Mouse (Mus musculus) heart, embryonic 13.5 days (tissue): ENCODE data around the gene Zfp704. TPM values are rescaled to one million over a fixed set of nuclear protein-coding genes. Genes with fewer than 3 reads are reported as not detected.
A peak's percentile ranks its signal among the peaks of the same experiment; 100 is the strongest.

ENCODE experiments used
- ATAC-seq: fragments of 200-750 bp; cut with Nextera tagmentation; 2 replicates; pipeline ENCODE4 v1.8.0; 2017; ENCODE audit warnings: moderate TSS enrichment; ENCODE audit not compliant: insufficient number of reproducible peaks, low FRiP score, low TSS enrichment; ENCODE audit errors: extremely low read depth
- H3K27ac ChIP-seq: fragments of 300-500 bp; sonication (generic); replicated peaks from 2 replicates; pipeline ENCODE4 v1.5.1; 2015; ENCODE audit warnings: moderate library complexity, mild to moderate bottlenecking, inconsistent platforms
- H3K27me3 ChIP-seq: fragments of 300-500 bp; sonication (generic); replicated peaks from 2 replicates; pipeline ENCODE4 v1.6.1; 2015; ENCODE audit warnings: mild to moderate bottlenecking, inconsistent platforms
- H3K36me3 ChIP-seq: fragments of 300-500 bp; sonication (generic); 2 replicates; pipeline ENCODE4 v1.6.1; 2015; ENCODE audit warnings: mild to moderate bottlenecking, inconsistent platforms
- H3K4me1 ChIP-seq: fragments of 300-500 bp; sonication (generic); 2 replicates; pipeline ENCODE4 v1.6.1; 2015; ENCODE audit warnings: inconsistent platforms
- H3K4me2 ChIP-seq: fragments of 300-500 bp; sonication (generic); 2 replicates; pipeline ENCODE4 v1.6.1; 2015; ENCODE audit warnings: inconsistent platforms, mild to moderate bottlenecking, moderate library complexity
- H3K4me3 ChIP-seq: fragments of 300-500 bp; sonication (generic); 2 replicates; pipeline ENCODE4 v1.5.1; 2015; ENCODE audit warnings: moderate library complexity, mild to moderate bottlenecking, inconsistent platforms
- H3K9ac ChIP-seq: fragments of 300-500 bp; sonication (generic); 2 replicates; pipeline ENCODE4 v1.6.1; 2015; ENCODE audit warnings: inconsistent platforms, mild to moderate bottlenecking, moderate library complexity
- H3K9me3 ChIP-seq: fragments of 300-500 bp; sonication (generic); 2 replicates; pipeline ENCODE4 v1.6.1; 2016; ENCODE audit warnings: inconsistent platforms
- WGBS: fragments of 180-500 bp; shearing (Covaris S2); methylation state at CpG from one replicate; pipeline ENCODE4 v1.1.7; 2015; ENCODE audit warnings: mixed read lengths; 5-methylcytosine and 5-hydroxymethylcytosine counted together
- polyA plus RNA-seq: library from polyadenylated mRNA; unstranded; fragments of >200 nt; fragmentation: Nextera tagmentation; extraction: Ambion mirVana; gene quantifications from 2 replicates; pipeline ENCODE4 v1.2.1, GENCODE M21; 2015

Zfp704 gene
- polyA plus RNA-seq, 1 experiment from 2014 or later, result 6.5 TPM

- Histone ChIP-seq H3K9me3 (no peaks in the 10 kb centered on the region), H3K27ac (no peak overlapping the region), H3K9ac (no peak overlapping the region), H3K27me3 (no peaks in the 10 kb centered on the region), H3K4me1 (peaks cover 6% of the 10 kb centered on the region; the same call in 1 of the 2 replicates), H3K4me3 (no peak overlapping the region), H3K36me3 (peaks cover 5% of the 10 kb centered on the region; the same call in 1 of the 2 replicates), H3K4me2 (no peak overlapping the region)
- ATAC-seq, result no peak
- 71% methylated on average over 9 of the region's 9 CpGs for WGBS
These were observed 79.6 kb downstream of the Zfp704 start for GRCm38 (mm10) chr3:9530097-9530780.

DNA sequence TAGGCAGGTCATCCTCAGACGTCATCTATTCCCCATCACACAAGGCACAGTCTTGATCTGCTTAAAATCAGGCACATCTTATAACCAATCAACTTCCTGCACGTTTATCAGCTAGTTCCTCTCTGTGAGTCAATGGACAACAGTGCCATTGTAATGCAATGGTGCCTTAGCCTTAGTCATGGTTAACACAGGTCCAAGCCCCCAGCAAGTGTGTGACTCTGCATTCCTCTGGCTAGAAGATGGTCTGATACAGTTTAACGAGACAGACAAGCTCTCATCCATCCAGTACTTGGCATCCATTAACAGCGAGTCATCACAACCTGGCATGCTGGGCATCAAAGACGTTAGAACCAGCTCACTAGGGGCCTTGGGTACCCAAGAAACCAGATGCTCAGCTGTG, 85.5 kb downstream of the Zfp704 start:
- Histone ChIP-seq H3K4me1 (peaks cover 55% of the 10 kb centered on the region), H3K27ac (no peak overlapping the region), H3K4me3 (no peak overlapping the region), H3K9ac (no peak overlapping the region), H3K27me3 (no peaks in the 10 kb centered on the region), H3K9me3 (no peaks in the 10 kb centered on the region), H3K4me2 (no peak overlapping the region), H3K36me3 (no peaks in the 10 kb centered on the region)
- 63% methylated on average over 5 of the region's 5 CpGs for WGBS
- no peak for ATAC-seq

GRCm38 (mm10) chr3:9523081-9523932, 86.6 kb downstream of the Zfp704 start:
- Histone ChIP-seq H3K4me3 (no peak overlapping the region), H3K9ac (peak overlapping the region; percentile 9; the same call in 1 of the 2 replicates), H3K27me3 (no peaks in the 10 kb centered on the region), H3K27ac (peak overlapping the region; percentile 65), H3K36me3 (no peaks in the 10 kb centered on the region), H3K4me1 (peaks cover 63% of the 10 kb centered on the region), H3K4me2 (0 out of 2 replicates have a peak overlapping the region, but pooled peaks have one; percentile 1), H3K9me3 (no peaks in the 10 kb centered on the region)
- WGBS, result 61% methylated on average over 18 of the region's 18 CpGs
- no peak for ATAC-seq

DNA sequence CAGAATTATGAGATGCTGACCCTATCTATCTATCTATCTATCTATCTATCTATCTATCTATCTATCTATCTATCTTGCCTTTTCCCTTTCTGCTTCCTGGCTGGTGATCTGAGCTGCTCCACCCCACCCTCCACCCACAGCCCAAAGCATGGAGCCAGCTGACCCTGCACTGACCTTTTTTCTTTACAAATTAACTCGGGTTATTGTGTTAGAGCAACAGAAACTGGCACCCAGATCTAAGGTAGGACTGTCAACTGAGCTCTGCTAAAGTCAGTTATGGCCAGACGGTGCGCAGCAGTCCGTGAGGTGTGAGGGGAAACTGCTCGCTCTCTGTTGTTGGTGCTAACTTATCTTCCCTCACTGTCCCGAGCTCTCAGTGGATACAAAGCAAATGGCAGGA, 87.9 kb downstream of the Zfp704 start:
- H3K4me3 ChIP-seq, result no peak overlapping the region
- 48% methylated on average over 6 of the region's 6 CpGs for WGBS
- H3K9me3 ChIP-seq, result no peaks in the 10 kb centered on the region
- H3K27me3 ChIP-seq, result no peaks in the 10 kb centered on the region
- no peak overlapping the region for H3K9ac ChIP-seq
- ATAC-seq, result no peak
- H3K27ac ChIP-seq, result no peak overlapping the region
- no peaks in the 10 kb centered on the region for H3K36me3 ChIP-seq
- H3K4me1 ChIP-seq, result peaks cover 76% of the 10 kb centered on the region
- no peak overlapping the region for H3K4me2 ChIP-seq

GRCm38 (mm10) chr3:9520728-9521054, 89.2 kb downstream of the Zfp704 start:
- H3K9ac ChIP-seq, result peak overlapping the region; percentile 66; the same call in 1 of the 2 replicates

DNA sequence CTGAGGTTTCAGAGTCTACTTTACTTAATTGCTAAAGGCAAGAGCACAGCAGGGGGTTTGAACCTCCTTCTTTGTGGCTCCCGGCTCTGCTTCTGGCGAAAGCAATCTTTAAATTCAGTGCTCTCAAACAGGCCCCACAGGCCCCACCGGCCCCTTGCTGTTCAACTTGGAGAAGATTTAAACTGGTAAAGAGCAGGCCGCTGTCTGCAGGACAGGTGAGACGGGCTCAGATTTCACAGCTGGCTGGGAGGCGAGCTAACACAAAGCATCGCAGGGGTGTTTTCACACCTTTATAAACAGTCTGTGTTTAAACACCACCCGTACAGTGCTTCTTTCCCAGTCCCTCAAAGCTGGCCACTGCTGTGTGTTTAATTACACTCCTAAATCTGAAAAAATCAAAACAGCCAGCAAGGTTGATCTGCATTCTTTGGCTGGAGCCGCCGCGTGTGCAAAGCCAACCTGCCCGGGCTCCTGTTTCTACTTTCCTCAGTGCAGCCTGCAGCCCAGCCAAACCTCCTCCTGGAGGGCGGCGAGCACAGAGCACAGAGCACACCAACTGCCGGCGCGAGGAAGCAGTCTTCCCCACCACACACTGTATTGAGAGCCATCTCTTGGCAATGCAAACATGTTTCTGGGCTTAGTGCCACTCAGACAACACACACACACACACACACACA, 89.7 kb downstream of the Zfp704 start:
- peak overlapping the region; percentile 58 for H3K4me2 ChIP-seq
- 16% methylated on average over 17 of the region's 17 CpGs for WGBS
- peak overlapping the region; percentile 66 for H3K9ac ChIP-seq
- peak overlapping the region; percentile 75 for H3K27ac ChIP-seq
- no peaks in the 10 kb centered on the region for H3K9me3 ChIP-seq
- peaks cover 81% of the 10 kb centered on the region for H3K4me1 ChIP-seq
- no peaks in the 10 kb centered on the region for H3K27me3 ChIP-seq
- no peaks in the 10 kb centered on the region for H3K36me3 ChIP-seq
- peak; percentile 65; the same call in 1 of the 2 replicates for ATAC-seq
- 0 out of 2 replicates have a peak overlapping the region, but pooled peaks have one; percentile 2 for H3K4me3 ChIP-seq

More at GRCm38 (mm10) chr3:9520728-9521054, 89.2 kb downstream of the Zfp704 start:
- 46% methylated on average over 7 of the region's 7 CpGs for WGBS
- Histone ChIP-seq H3K36me3 (no peaks in the 10 kb centered on the region), H3K27me3 (no peaks in the 10 kb centered on the region), H3K4me1 (peaks cover 76% of the 10 kb centered on the region), H3K9me3 (no peaks in the 10 kb centered on the region), H3K4me3 (no peak overlapping the region), H3K4me2 (peak overlapping the region; percentile 58), H3K27ac (peak overlapping the region; percentile 75)
- ATAC-seq, result no peak

DNA sequence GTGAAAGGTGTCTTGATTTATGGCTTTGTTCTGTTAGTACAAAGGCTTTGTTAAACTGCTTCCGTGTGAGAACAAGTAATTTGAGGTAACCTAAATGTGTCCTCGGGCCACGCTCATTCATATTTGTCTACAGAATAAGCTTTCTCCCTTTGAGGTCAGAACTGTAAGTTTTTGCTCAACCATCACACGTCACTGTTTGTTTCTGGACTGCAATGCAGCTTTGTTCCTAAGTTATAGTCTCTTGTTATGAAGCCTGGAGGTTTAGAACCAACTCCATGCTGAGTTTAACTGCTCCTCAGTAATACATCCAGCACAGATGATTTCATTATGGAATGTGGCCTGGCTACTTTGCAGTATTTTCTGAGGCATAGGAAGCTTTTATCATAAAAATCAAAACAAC, 90.4 kb downstream of the Zfp704 start:
- Histone ChIP-seq H3K4me2 (no peak overlapping the region), H3K9ac (peak overlapping the region; percentile 66; the same call in 1 of the 2 replicates), H3K36me3 (no peaks in the 10 kb centered on the region), H3K27me3 (no peaks in the 10 kb centered on the region), H3K4me1 (peaks cover 82% of the 10 kb centered on the region), H3K9me3 (no peaks in the 10 kb centered on the region), H3K27ac (peak overlapping the region; percentile 75), H3K4me3 (no peak overlapping the region)
- ATAC-seq, result no peak
- 73% methylated on average over 4 of the region's 4 CpGs for WGBS

- WGBS, result 89% methylated on average over 7 of the region's 7 CpGs
- ATAC-seq, result no peak
These were observed 90.9 kb downstream of the Zfp704 start for GRCm38 (mm10) chr3:9518936-9519335.

DNA sequence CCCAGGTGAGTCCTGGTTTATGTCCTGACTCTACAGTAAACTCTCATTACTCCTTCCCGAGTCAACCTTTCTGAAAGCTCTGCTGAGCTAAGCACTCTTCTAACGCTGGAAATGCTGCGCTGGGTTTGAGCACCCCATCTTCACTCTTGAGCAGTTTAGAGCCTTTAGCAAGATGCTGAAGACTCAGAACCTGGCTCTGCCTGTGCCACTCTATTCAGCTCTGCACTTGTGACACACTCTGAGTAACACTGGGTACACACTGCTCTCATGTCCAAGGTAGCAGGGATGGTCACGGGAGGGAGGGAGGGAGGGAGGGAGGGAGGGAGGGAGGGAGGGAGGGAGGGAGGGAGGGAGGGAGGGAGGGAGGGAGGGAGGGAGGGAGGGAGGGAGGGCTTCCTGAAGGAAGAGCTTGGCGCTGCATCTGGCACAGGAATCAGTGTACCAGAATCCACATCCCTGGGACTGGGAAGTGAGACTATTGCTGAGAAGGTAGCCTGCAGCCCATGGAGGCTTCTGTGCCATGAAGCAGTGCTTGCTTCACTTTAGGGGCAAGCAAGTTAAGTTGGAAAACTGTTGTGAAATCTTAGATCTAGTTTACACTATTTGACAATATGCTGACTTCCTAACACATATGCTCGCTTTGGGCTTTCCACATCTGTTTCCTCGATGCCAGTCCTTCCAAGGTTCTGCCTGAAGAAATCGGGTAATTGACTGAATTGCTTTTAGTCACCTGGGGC, 93.6 kb downstream of the Zfp704 start:
- Histone ChIP-seq H3K27ac (no peak overlapping the region), H3K9ac (no peak overlapping the region), H3K27me3 (no peaks in the 10 kb centered on the region), H3K9me3 (no peaks in the 10 kb centered on the region), H3K36me3 (peaks cover 3% of the 10 kb centered on the region; the same call in 1 of the 2 replicates), H3K4me2 (no peak overlapping the region), H3K4me3 (no peak overlapping the region), H3K4me1 (peaks cover 66% of the 10 kb centered on the region)
- no peak for ATAC-seq
- WGBS, result 71% methylated on average over 7 of the region's 8 CpGs

More at GRCm38 (mm10) chr3:9518936-9519335, 90.9 kb downstream of the Zfp704 start:
- Histone ChIP-seq H3K4me3 (no peak overlapping the region), H3K9ac (no peak overlapping the region), H3K27ac (peak overlapping the region; percentile 75; the same call in 1 of the 2 replicates), H3K36me3 (no peaks in the 10 kb centered on the region), H3K9me3 (no peaks in the 10 kb centered on the region), H3K4me2 (no peak overlapping the region), H3K27me3 (no peaks in the 10 kb centered on the region), H3K4me1 (peaks cover 81% of the 10 kb centered on the region)

DNA sequence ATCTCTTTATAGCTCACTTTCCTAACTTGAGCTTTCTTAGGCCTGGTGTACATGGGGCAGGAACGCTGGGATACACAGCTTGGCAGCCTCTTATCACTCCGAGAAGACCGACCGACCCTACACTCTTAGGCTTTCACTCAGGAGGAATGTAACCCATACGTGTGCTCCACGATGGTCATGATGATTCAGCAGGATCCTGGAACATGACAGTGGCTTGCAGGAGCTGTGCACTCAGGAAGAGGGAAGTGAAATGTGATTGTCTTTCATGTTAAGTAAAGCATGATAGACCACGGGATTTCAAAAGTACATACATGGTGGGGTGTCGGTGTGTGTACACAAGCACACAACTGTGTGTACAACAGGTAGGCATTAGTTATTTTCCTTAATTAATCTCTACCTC, 94.4 kb downstream of the Zfp704 start:
- peak overlapping the region; percentile 14; the same call in 1 of the 2 replicates for H3K4me2 ChIP-seq
- H3K36me3 ChIP-seq, result peaks cover 3% of the 10 kb centered on the region; the same call in 1 of the 2 replicates
- ATAC-seq, result no peak
- H3K4me3 ChIP-seq, result no peak overlapping the region
- 0 out of 2 replicates have a peak overlapping the region, but pooled peaks have one; percentile 40 for H3K9ac ChIP-seq
- H3K27me3 ChIP-seq, result no peaks in the 10 kb centered on the region
- 29% methylated on average over 8 of the region's 8 CpGs for WGBS
- H3K4me1 ChIP-seq, result peaks cover 58% of the 10 kb centered on the region
- H3K9me3 ChIP-seq, result no peaks in the 10 kb centered on the region
- peak overlapping the region; percentile 48; the same call in 1 of the 2 replicates for H3K27ac ChIP-seq
